Mouse (Mus musculus) naive thymus-derived CD4-positive, alpha-beta T cell, adult 2 months (primary cell): ENCODE results near the gene Egflam.

Experiments
- DNase-seq: peaks from one replicate; pipeline ENCODE4 v3.0.0-alpha.2; 2011; ENCODE audit warnings: low read depth

Egflam gene

DNA sequence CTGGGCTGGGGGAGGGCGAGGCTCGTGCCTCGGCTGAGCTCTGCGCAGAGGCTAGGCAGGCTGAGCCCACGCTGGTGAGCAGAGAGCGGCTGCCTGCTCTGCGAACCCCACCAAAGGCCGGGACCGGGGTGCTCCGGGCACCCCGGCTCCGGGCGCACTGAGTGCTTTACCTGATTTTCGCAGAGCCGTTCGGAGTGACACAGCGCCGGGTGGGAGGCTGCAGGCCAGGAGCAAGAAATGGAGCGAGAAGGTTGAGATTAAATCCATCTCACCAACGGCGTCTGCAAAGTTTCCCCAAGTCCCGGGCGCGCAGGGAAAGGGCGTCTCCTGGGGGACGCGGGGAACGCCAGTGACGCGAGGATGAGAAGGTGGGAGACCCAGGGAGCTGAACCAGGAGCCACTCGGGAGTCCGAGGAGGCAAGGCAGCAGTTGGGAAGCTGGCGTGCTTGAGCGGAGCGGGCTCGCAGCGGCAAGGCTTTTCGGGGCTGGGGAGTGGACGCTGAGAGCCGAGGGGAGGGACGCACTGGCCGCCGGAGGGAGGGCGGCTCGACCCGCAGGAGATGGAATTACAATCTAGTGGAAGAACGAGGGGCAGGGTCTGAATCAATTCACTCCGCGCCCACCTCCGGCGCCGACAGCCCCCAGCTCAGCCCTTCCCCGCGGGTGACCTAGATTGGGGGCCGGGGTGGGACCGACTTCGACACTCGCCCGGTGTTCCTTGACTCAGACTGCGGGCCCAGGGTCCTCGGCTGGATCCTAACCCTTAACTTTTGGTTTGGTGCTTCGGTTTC lies at the start of gene Egflam:
Egflam (minus strand) TSS at position 578 of the 791 bp plus-strand sequence.
- no peak for DNase-seq

GRCm38 (mm10) chr15:7443396-7444315 lies 45.5 kb upstream of the Egflam start:
- no peak for DNase-seq

DNA sequence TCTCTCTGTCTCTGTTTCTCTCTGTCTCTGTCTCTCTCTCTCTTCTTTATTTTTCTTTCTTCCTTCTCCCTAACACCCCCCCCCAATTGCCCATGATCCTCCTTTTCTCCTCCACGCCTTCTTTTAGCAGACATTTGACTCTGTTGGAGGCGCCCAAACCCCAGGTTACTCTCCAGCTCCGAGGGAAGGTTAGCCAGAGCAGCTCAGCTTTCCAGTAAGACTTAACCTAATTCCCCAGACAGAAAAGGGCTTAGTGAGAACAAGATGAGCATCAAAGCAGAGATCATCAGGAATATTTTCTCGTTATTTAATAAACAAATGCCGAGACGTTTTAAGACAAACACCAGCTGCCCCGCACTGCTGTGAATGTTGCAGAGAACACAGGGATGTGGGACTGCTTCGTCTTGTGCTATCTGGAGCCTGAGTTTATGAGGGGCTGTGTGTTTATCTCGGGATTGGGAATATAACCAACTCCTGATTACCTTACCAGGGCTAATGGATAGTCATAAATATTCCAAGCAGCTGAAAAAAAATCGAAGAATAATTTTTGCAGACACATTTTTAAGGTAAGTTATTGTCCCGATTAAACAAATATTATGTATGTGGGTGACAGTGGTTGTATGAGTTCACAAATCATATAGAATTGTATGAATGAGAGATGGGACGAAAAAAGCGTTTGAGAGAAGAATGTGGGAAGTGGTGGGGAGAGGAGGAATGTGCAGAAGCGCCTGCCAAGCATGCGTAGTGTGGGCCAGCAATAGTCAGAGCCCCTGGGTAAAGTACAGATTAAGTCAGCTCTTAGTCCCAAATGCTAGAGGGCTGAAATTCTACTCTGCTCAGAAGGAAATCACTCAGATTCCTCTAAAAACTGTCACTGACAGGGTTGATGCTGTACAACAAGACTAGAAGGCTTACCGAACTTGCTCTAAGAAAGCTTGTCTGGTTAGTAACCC lies 44.2 kb upstream of the Egflam start:
- DNase-seq = no peak

GRCm38 (mm10) chr15:7424282-7424681 lies 26.1 kb upstream of the Egflam start:
- no peak for DNase-seq

- no peak for DNase-seq
These were observed 6.3 kb upstream of the Egflam start for GRCm38 (mm10) chr15:7404521-7404920.

GRCm38 (mm10) chr15:7398609-7399540 lies 680 bp upstream of the Egflam start:
- DNase-seq = no peak

GRCm38 (mm10) chr15:7397446-7397817 lies 763 bp downstream of the Egflam start:
- DNase-seq = no peak

DNA sequence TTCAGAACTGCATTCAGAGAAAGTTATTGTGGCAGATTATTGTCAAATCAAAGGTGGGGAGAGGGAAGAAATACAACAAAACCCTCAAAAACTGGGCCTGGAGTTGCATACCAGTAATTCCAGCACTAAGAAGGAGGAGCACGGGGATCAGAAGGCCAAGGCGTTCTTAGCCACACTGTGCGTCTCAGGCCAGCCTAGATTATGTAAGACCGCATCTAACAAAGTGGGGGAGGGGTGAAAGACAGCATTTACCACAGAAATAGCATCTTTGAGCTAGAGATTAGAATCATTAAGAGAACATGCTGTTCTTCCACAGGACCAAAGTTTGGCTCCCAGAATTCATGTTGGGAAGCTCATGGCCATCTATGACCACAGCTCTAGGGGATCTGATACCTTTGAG lies 14.8 kb downstream of the Egflam start:
- DNase-seq = no peak

DNA sequence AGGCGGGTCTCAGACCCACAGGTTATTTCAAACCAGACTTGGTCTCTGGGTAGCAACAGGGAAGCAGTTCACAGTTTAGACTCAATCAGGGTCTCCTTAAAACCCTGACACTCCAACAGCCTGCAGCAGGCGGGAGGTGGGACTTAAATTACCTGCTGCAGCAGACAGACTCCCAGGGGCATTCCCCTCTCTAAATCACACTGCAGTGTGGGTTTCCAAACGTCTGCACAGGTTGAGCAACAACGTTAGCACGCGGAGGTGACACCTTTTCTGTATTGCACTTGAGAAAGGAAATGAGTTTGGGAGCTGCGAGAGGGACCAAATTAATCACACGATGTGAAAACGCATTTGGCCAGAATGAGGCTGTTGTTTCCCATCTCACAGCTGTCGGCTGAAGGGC lies 15.7 kb downstream of the Egflam start:
- no peak for DNase-seq

- no peak for DNase-seq
These were observed 45.6 kb downstream of the Egflam start for GRCm38 (mm10) chr15:7352635-7353051.

GRCm38 (mm10) chr15:7340703-7341309 lies 57.4 kb downstream of the Egflam start:
- no peak for DNase-seq

- DNase-seq = no peak
These were observed 63.5 kb downstream of the Egflam start for GRCm38 (mm10) chr15:7334517-7335298.

DNA sequence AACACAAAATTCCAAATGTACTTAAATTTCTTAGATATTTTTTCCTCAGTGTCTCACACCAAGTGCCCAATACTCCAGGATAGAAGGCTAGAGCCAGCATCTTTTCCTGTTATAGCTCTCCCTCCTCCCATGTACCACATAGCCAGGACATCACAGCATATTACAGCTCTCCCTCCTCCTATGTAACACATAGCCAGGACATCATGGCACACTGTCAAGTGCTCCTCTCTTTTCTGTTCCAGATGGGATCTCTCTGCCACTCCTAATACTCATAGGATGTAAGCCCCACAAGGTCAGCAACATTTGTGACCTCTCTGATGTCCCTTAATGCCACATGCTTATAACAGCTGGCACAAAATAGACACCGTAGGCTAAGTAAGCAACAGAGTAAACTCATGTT lies 65.3 kb downstream of the Egflam start:
- DNase-seq = no peak

DNA sequence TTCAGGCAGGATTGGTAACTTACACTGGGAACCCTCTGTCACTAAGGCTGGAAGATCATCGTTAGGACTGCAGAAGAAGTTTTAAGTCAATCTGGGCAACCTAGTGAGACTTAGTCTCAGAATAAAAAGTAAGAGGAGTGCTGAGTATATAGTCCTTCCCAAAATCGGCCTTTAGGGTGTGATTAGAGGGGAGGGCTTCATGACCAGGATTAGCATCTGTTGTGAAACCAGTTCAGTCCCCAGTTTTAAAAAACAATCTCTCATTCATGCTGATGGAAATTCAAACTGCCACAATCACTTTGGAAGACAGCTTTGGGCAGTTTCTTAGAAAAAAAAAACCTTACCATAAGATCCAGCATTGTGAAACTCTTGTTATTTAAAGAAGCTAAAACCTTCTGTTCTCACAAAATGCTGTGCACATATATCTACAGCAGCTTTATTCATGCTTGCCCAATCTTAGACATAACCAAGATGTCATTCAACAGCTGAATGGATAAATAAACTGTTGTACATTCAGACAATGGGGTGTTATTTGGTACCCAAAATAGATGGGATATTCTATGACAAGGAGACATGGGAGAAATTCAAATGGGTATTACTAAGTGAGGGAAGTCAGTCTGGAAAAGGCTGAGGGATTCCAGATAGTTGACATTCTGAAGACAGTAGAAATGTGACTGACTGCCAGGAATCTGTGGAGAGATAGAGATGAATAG lies 75.4 kb downstream of the Egflam start:
- no peak for DNase-seq

- DNase-seq = no peak
These were observed 77.3 kb downstream of the Egflam start for GRCm38 (mm10) chr15:7320901-7321300.

- DNase-seq = no peak
These were observed 82.7 kb downstream of the Egflam start for GRCm38 (mm10) chr15:7315539-7315938.

GRCm38 (mm10) chr15:7308711-7309110 lies 89.5 kb downstream of the Egflam start:
- no peak for DNase-seq

DNA sequence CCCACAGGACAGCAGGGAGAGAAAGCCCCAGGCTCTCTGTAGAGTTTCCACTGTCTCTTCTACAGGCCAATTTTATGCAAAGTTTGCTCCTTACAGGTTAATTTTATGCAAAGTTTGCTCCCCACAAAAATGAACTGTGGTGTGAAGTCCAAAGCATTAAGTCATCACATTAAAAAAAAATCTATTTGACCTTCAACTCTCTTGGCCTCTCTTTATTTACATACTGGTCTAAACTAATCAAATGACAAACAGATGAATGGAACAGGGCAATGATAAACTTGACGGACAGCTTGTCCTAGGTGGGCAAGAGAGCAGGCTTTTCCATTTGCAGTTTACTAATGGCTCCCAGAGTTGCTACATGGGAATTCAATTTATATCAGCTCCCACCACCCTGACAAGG lies 98.3 kb downstream of the Egflam start:
- DNase-seq = no peak

- no peak for DNase-seq
These were observed 103.0 kb downstream of the Egflam start for GRCm38 (mm10) chr15:7295199-7295598.
